Mouse (Mus musculus) cerebellum, adult 18-20 months (tissue): ENCODE data around the gene Bag5.
"Not testable (repeated sequence)": the region's sequence is repeated elsewhere in the genome, so short reads cannot be mapped to it uniquely, and the experiment has no call there.

Source experiments
- DNase-seq, 2 experiments: peaks; one replicate each; pipeline ENCODE4 v3.0.0; 2021

The Bag5 gene

GRCm38 (mm10) chr12:111672581-111672980 is 40.5 kb downstream of the Bag5 start:
- no peak for DNase-seq

- DNase-seq = peak; percentile 93 to 94
Measured at GRCm38 (mm10) chr12:111672176-111672575, 40.9 kb downstream of the Bag5 start, which contains the start of gene Ckb. Gene Ckb, minus strand, starts transcription at chr12:111672338.

DNA sequence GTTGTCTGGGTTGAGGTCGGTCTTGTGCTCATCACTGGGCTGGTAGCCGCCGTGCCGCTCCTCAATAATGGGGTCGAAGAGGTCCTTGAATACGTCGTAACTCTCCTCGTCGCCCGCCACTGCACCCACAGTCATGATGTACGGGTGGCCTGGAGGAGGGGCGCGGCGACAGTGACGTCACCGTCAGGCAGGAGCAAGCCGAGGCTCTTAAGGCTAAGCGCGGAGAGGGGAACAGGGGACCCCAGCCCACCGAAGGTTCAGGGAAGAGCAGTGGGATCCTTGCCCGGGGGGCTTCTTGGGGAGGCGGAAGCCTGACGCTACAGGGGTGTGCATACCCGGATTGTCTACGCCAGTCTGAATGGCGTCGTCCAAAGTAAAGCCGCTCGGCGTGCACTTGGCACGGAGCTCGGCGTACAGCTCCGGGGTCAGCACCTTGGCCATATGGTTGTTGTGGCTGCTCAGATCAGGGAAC is 41.6 kb downstream of the Bag5 start:
- peak; percentile 83 to 85 for DNase-seq

GRCm38 (mm10) chr12:111670976-111671375 is 42.1 kb downstream of the Bag5 start:
- peak in 1 of 2 experiments; percentile 65 for DNase-seq

DNA sequence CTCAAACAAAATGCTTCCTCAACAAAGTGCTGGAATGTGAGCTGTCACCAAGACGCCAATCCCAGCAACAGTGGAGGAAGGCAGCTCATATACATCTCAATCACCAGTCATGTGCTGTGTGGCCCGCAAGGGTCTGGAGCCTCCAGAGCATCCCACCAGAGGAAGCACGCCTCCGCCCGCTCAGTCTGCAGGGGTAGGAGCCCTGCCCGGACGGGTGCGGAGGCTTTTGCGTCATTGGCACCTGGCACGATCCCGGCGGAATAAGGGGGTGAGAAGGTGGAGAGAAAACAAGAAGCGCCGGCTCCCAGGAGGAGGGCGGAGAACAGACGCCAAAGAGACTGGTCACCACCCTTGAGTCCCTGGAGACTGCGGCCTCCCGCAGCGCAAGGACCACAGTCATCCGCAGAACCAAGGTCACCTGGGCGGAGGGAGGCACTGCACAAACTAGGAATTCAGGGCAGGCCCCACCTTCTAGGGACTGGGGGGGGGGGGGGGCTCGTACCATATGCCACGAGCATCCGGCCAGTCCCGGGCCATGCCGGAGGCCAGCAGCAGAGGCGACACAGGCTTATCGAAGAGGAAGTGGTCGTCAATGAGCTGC is 42.6 kb downstream of the Bag5 start:
- DNase-seq = peak; percentile 84 to 87

GRCm38 (mm10) chr12:111669961-111670360 is 43.1 kb downstream of the Bag5 start:
- DNase-seq = peak in 1 of 2 experiments; percentile 53

DNA sequence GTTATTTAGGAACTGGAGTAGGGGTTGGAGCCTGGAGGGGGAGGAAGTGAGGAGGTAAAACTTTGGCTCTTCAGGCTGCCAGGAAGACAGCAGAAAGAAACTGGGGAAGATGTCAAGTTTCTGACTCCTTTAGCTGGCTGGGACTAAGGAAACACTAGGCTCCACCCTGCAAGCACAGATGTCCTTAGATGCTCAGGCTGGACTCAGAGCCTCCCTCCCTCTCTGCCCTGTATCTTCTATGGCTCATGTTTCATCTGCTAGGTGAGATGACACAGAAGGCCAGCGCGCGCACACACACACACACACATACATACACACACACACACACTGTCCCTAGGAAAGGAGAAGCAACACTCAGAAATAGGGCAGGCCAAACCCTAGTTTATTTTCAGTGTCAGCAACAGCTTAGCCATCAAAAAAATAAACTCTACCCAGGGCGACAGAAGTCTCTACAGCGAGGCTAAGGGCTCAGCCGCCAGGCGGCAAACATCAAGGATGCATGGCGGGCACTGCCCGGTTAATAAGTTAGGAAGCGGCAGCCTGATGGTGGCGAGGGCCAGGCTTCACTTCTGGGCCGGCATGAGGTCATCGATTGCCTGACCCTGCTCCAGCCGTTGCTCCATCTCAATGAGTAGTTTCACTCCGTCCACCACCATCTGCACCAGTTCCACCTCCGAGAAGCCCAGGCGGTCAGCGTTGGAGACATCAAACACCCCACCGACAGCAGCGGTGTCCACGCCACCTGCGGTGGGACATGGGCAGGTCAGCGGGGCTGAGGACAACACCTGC is 43.9 kb downstream of the Bag5 start:
- DNase-seq = peak in 1 of 2 experiments; percentile 58

DNA sequence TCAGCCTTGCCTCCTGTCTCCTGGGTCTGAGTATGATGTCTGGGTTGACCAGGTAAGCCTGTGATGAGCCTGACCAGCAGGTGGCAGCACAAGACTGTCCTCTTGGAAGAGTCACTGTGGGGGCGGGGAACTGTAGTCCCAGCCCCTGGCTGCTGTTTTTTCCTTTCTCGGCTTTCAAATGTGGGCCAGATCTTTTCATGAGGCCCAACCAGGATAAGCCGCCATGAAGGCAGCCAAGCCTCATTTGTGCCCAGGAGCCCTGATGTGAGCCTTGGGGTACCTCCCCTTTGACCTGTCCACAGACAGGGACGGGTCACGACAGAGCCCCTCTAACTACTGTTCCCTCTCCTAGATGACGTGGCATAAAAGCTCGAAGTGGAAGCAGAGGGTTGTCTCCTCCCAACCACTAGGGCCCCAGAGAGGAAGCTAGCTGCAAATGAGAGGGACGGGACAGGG is 44.6 kb downstream of the Bag5 start:
- peak; percentile 96 to 98 for DNase-seq

- peak in 1 of 2 experiments; percentile 4 for DNase-seq
Measured at GRCm38 (mm10) chr12:111667421-111667820, 45.6 kb downstream of the Bag5 start.

DNA sequence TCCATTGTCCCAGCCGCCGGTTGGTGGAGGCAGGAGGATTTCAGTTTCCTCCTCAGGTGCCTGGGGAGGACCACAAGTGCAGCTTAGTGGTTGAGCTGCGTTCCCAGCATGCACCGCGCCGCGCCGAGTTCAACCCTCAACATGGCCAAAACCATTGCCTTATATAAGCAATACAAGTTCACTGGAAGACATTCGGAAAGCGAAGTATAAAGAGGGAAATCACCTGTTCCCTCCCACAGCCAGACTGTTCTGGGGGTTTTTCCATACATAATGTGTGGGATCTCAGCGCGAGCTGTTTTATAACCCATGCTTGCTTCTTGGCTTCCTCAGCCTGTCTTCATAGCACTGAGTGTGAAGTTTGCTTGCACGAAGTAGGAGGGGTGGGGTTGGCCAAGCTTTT is 46.7 kb downstream of the Bag5 start:
- no peak for DNase-seq

GRCm38 (mm10) chr12:111665041-111665880 is 47.8 kb downstream of the Bag5 start:
- no peak for DNase-seq

- DNase-seq = no peak
Measured at GRCm38 (mm10) chr12:111664144-111664634, 48.9 kb downstream of the Bag5 start.

- DNase-seq = no peak
Measured at GRCm38 (mm10) chr12:111663228-111664143, 49.6 kb downstream of the Bag5 start.

GRCm38 (mm10) chr12:111661554-111661953 is 51.5 kb downstream of the Bag5 start:
- not testable (repeated sequence) for DNase-seq

- no peak for DNase-seq
Measured at GRCm38 (mm10) chr12:111660628-111661027, 52.4 kb downstream of the Bag5 start.
